Mouse (Mus musculus) ES-Bruce4 (cell line): Measurements from ENCODE around the gene Arf3. TPM values are rescaled to one million over a fixed set of nuclear protein-coding genes. Genes with fewer than 3 reads are reported as not detected.

Experiments used
- H3K27ac ChIP-seq: 2 replicates; pipeline ENCODE4 v1.5.1; 2012; ENCODE audit warnings: low read length, inconsistent platforms; ENCODE audit not compliant: insufficient read depth
- H3K27me3 ChIP-seq: 2 replicates; pipeline ENCODE4 v1.6.1; 2012; ENCODE audit warnings: mild to moderate bottlenecking, low read length, inconsistent platforms; ENCODE audit not compliant: control insufficient read depth, poor library complexity, insufficient read depth, severe bottlenecking
- H3K36me3 ChIP-seq: 2 replicates; pipeline ENCODE4 v1.6.1; 2012; ENCODE audit warnings: inconsistent platforms, mild to moderate bottlenecking, low read length, moderate library complexity; ENCODE audit not compliant: control insufficient read depth, poor library complexity, insufficient read depth, severe bottlenecking
- H3K4me1 ChIP-seq: one replicate; pipeline ENCODE4 v1.8.1; 2011; ENCODE audit warnings: low read length; ENCODE audit not compliant: control insufficient read depth, insufficient read depth
- H3K4me3 ChIP-seq: 2 replicates; pipeline ENCODE4 v1.5.1; 2011; ENCODE audit warnings: low read depth, mild to moderate bottlenecking, low read length
- H3K9ac ChIP-seq: 2 replicates; pipeline ENCODE4 v1.6.1; 2012; ENCODE audit warnings: low read depth, mild to moderate bottlenecking, inconsistent platforms; ENCODE audit not compliant: poor library complexity, severe bottlenecking
- H3K9me3 ChIP-seq: replicated peaks from 2 replicates; pipeline ENCODE4 v1.6.1; 2012; ENCODE audit warnings: mild to moderate bottlenecking, low read length, inconsistent platforms; ENCODE audit not compliant: control insufficient read depth, poor library complexity, insufficient read depth, severe bottlenecking
- CTCF ChIP-seq: IDR thresholded peaks from one replicate; pipeline ENCODE4 v1.8.1; 2011; ENCODE audit warnings: low read depth, low read length
- EP300 ChIP-seq: IDR thresholded peaks from 2 replicates; pipeline ENCODE4 v1.6.1; 2011; ENCODE audit warnings: low read depth, low read length; ENCODE audit not compliant: insufficient read depth
- POLR2A ChIP-seq: IDR thresholded peaks from one replicate; pipeline ENCODE4 v1.8.1; 2011; ENCODE audit warnings: low read length; ENCODE audit not compliant: insufficient read depth
- polyA plus RNA-seq: library from polyadenylated mRNA; stranded (reverse); fragments of >200 nt; gene quantifications from 2 replicates; pipeline ENCODE4 v1.2.4, GENCODE M21; 2011; ENCODE audit warnings: low read depth; ENCODE audit not compliant: missing spikeins, insufficient read depth, insufficient read length

The Arf3 gene
- polyA plus RNA-seq, 1 experiment, result 58.4 TPM

DNA sequence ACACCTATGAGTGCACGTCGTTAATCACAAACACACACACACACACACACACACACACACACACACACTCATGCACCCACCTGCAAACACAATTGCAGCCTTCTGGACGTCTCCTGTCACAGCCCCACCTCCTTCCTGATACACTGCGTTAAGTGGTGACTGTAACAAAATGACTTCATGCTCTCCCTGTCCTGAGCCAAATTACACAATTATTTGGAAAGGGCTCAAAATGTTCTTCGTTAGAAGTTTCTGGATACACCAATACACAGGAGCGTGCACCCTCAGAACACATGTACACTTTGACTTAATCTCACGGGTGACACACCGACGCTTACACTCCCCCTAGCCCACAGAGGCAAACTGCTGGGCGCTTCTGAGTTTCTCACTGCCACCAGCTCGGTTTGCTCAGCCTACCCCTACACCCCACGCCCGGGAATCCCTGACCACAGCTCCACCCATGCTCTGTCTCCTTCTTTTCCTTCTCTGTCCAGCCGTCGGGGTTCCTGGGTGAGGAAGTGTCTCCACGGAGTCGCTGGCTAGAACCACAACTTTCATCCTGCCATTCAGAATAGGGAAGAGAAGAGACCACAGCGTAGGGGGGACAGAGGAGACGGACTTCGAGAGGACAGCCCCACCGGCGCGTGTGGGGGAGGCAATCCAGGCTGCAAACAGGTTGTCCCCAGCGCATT lies 26.1 kb upstream of the Arf3 start:
- Histone ChIP-seq H3K27me3 (peaks cover 19% of the 10 kb centered on the region), H3K9ac (no peak overlapping the region), H3K9me3 (no peaks in the 10 kb centered on the region), H3K4me3 (no peak overlapping the region), H3K36me3 (no peaks in the 10 kb centered on the region), H3K27ac (no peak overlapping the region), H3K4me1 (no peaks in the 10 kb centered on the region)
- TF ChIP-seq EP300 (no peak), POLR2A (no peak), CTCF (no peak)

GRCm38 (mm10) chr15:98787930-98788329 lies 24.9 kb upstream of the Arf3 start:
- H3K9me3 ChIP-seq, result no peaks in the 10 kb centered on the region
- H3K27ac ChIP-seq, result no peak overlapping the region
- peaks cover 19% of the 10 kb centered on the region for H3K27me3 ChIP-seq
- no peaks in the 10 kb centered on the region for H3K4me1 ChIP-seq
- no peaks in the 10 kb centered on the region for H3K36me3 ChIP-seq
- H3K4me3 ChIP-seq, result no peak overlapping the region
- no peak overlapping the region for H3K9ac ChIP-seq
- TF ChIP-seq POLR2A (no peak), CTCF (peak; percentile 50), EP300 (no peak)

DNA sequence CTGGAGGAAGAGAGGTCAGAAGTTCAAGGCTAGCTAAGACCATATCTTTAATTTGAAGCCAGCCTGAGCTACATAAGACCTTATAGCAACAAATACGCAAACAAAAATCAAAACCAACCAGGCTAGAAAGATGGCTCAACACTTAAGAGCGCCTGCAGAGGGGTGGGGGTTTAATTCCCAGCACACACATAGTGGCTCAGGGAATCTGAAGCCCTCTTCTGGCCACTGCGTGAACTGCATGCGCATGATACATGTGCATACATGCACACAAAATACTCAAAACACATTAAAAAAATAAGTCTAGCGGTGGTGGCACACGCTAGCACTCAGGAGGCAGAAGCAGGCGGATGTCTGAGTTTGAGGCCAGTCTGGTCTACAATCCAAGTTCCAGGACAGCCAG lies 22.7 kb upstream of the Arf3 start:
- Histone ChIP-seq H3K4me3 (no peak overlapping the region), H3K27me3 (peaks cover 5% of the 10 kb centered on the region), H3K9ac (no peak overlapping the region), H3K27ac (no peak overlapping the region), H3K9me3 (no peaks in the 10 kb centered on the region), H3K4me1 (no peaks in the 10 kb centered on the region), H3K36me3 (no peaks in the 10 kb centered on the region)
- TF ChIP-seq POLR2A, result no peak
- peak; percentile 66 for TF ChIP-seq CTCF
- no peak for TF ChIP-seq EP300

- Histone ChIP-seq H3K36me3 (no peaks in the 10 kb centered on the region), H3K9me3 (no peaks in the 10 kb centered on the region), H3K9ac (no peak overlapping the region), H3K27ac (no peak overlapping the region), H3K4me3 (no peak overlapping the region), H3K27me3 (peaks cover 25% of the 10 kb centered on the region), H3K4me1 (no peaks in the 10 kb centered on the region)
- TF ChIP-seq POLR2A, result no peak
- no peak for TF ChIP-seq CTCF
- TF ChIP-seq EP300, result no peak
These were observed 18.2 kb upstream of the Arf3 start for GRCm38 (mm10) chr15:98781166-98781565.

DNA sequence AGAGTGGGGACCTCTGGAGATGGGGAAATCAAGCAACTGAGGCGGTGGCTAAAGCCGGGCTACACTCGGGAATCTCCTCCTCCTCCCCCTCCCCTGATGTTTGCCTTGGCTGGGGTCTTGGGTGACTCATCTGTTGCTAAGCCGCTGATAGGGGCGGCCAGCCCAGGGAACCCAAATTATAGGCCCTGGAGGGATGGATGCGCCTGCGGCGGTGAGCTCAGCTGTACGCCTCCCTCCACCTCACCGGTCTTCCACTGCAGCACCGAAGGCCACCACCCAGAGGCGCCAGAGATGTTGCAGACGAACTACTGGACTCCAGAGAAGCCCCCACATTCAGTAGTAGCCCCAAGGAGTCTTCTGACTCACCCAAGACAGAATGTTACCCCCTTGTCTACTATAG lies 17.6 kb upstream of the Arf3 start:
- no peaks in the 10 kb centered on the region for H3K36me3 ChIP-seq
- no peaks in the 10 kb centered on the region for H3K9me3 ChIP-seq
- peaks cover 30% of the 10 kb centered on the region for H3K27me3 ChIP-seq
- TF ChIP-seq CTCF (peak; percentile 29), EP300 (no peak), POLR2A (no peak)
- no peak overlapping the region for H3K9ac ChIP-seq
- no peak overlapping the region for H3K4me3 ChIP-seq
- H3K27ac ChIP-seq, result no peak overlapping the region
- no peaks in the 10 kb centered on the region for H3K4me1 ChIP-seq

DNA sequence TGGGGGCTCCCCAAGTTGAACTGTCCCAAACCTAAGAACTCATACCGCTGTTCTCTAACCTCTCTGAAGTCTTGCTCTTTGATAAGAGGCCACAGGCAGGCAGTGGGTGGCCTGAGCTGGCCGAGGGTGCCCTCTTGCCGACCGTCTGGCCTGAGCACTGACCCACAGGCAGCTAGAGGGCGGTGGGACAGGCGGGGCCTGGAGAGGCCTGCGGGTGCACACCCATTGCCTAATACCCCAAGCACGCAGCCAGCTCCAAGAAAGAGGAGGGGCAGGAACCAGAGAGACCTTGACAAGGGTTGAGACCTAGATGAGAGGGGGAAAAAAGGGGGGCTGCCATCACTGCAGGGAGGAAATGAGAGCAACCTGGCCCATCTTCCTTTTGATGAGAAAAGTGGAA lies 17.1 kb upstream of the Arf3 start:
- Histone ChIP-seq H3K4me3 (no peak overlapping the region), H3K9ac (no peak overlapping the region), H3K36me3 (no peaks in the 10 kb centered on the region), H3K9me3 (no peaks in the 10 kb centered on the region), H3K27me3 (peaks cover 30% of the 10 kb centered on the region), H3K4me1 (no peaks in the 10 kb centered on the region), H3K27ac (no peak overlapping the region)
- TF ChIP-seq CTCF (no peak), EP300 (no peak)

- Histone ChIP-seq H3K27ac (no peak overlapping the region), H3K4me3 (no peak overlapping the region), H3K4me1 (no peaks in the 10 kb centered on the region), H3K9me3 (no peaks in the 10 kb centered on the region), H3K27me3 (peaks cover 30% of the 10 kb centered on the region), H3K9ac (no peak overlapping the region), H3K36me3 (no peaks in the 10 kb centered on the region)
- TF ChIP-seq CTCF (no peak), EP300 (no peak), POLR2A (no peak)
These were observed 15.8 kb upstream of the Arf3 start for GRCm38 (mm10) chr15:98778806-98779205.
